In genomic region chr14:45319237-45319610, GRCm38 (mm10) we compare ENCODE assay signal across 8 mouse cellular contexts. TPM values are rescaled to one million over a fixed set of nuclear protein-coding genes. Genes with fewer than 3 reads are reported as not detected.
DNase-seq lines count a peak whose midpoint lies in the region; ATAC-seq lines count a peak whose summit lies in the region.

No protein-coding gene starts in this region.

- H3K4me3 ChIP-seq in heart, embryonic 16.5 days (ENCODE audit: low read length) = no peak overlapping the region
- 0 out of 2 replicates have a peak overlapping the region, but pooled peaks have one; percentile 90 for H3K4me3 ChIP-seq in hindbrain, embryonic 13.5 days
- no peak overlapping the region for H3K4me3 ChIP-seq in midbrain, embryonic 12.5 days

- intact Hi-C loops in heart, postnatal 25 days (cut with DNase I) = loop anchor here (10.0 kb wide), 1 partner anchor 104 kb away; the partner anchor contains the start of gene Gpr137c

- H3K36me3 ChIP-seq in heart, embryonic 16.5 days (ENCODE audit: control insufficient read depth, insufficient read depth) = no peaks in the 10 kb centered on the region
- no peaks in the 10 kb centered on the region for H3K36me3 ChIP-seq in hindbrain, embryonic 13.5 days
- no peaks in the 10 kb centered on the region for H3K36me3 ChIP-seq in midbrain, embryonic 12.5 days

- H3K27ac ChIP-seq in heart, embryonic 16.5 days (ENCODE audit: low read length) = peak overlapping the region; percentile 54; the same call in 1 of the 2 replicates
- H3K27ac ChIP-seq in hindbrain, embryonic 13.5 days = no peak overlapping the region
- H3K27ac ChIP-seq in midbrain, embryonic 12.5 days (replicated peaks) = peak overlapping the region; percentile 88; the same call in 1 of the 2 replicates

- H3K9me3 ChIP-seq in heart, embryonic 16.5 days (replicated peaks; ENCODE audit: control insufficient read depth, low read length) = no peaks in the 10 kb centered on the region
- H3K9me3 ChIP-seq in hindbrain, embryonic 13.5 days = no peaks in the 10 kb centered on the region
- no peaks in the 10 kb centered on the region for H3K9me3 ChIP-seq in midbrain, embryonic 12.5 days

- no peak for DNase-seq in heart, postnatal 25 days (ENCODE audit: low spot score)
- DNase-seq in c-Kit-negative CD71-positive TER-119-positive erythroid progenitor cells, embryonic 14.5 days (ENCODE audit: low read depth, low spot score) = peak; percentile 34
- no peak for DNase-seq in adrenal gland, postnatal 4 days (ENCODE audit: low spot score in 2 of 2)
- no peak for DNase-seq in spleen, postnatal 4 days (ENCODE audit: low spot score in 2 of 2)

- 57% methylated on average over 3 of the region's 3 CpGs for WGBS in heart, embryonic 16.5 days
- WGBS in hindbrain, embryonic 13.5 days = 73% methylated on average over 3 of the region's 3 CpGs
- 69% methylated on average over 3 of the region's 3 CpGs for WGBS in midbrain, embryonic 12.5 days

- no peak overlapping the region; the same call in 1 of the 2 replicates for H3K4me2 ChIP-seq in heart, embryonic 16.5 days (ENCODE audit: low read depth, low read length)
- H3K4me2 ChIP-seq in hindbrain, embryonic 13.5 days = peak overlapping the region; percentile 64
- peak overlapping the region; percentile 74 for H3K4me2 ChIP-seq in midbrain, embryonic 12.5 days (replicated peaks)

- H3K9ac ChIP-seq in heart, embryonic 16.5 days (ENCODE audit: low read length) = no peak overlapping the region; the same call in 1 of the 2 replicates
- no peak overlapping the region for H3K9ac ChIP-seq in hindbrain, embryonic 13.5 days
- no peak overlapping the region for H3K9ac ChIP-seq in midbrain, embryonic 12.5 days (replicated peaks)

- peaks cover 26% of the 10 kb centered on the region for H3K4me1 ChIP-seq in heart, embryonic 16.5 days (ENCODE audit: control insufficient read depth, insufficient read depth, low read length)
- H3K4me1 ChIP-seq in hindbrain, embryonic 13.5 days (replicated peaks) = peaks cover 23% of the 10 kb centered on the region
- H3K4me1 ChIP-seq in midbrain, embryonic 12.5 days = peaks cover 7% of the 10 kb centered on the region

- H3K27me3 ChIP-seq in heart, embryonic 16.5 days (ENCODE audit: control insufficient read depth, insufficient read depth, low read length) = no peaks in the 10 kb centered on the region
- no peaks in the 10 kb centered on the region for H3K27me3 ChIP-seq in hindbrain, embryonic 13.5 days
- H3K27me3 ChIP-seq in midbrain, embryonic 12.5 days = 0 out of 2 replicates have a peak, but pooled peaks cover 4% of the 10 kb centered on the region

- no peak for ATAC-seq in heart, embryonic 16.5 days (replicated peaks; ENCODE audit: extremely low read depth, insufficient read depth, low FRiP score)
- ATAC-seq in hindbrain, embryonic 13.5 days (ENCODE audit: low FRiP score) = no peak
- no peak for ATAC-seq in midbrain, embryonic 12.5 days (ENCODE audit: low FRiP score, low read depth)
- no peak for ATAC-seq in frontal cortex, adult (ENCODE audit: low TSS enrichment)

RNA-seq across cellular contexts. Expression of gene Ero1l, which starts 0.7 kb away (rescaled TPM):
- polyA plus RNA-seq in heart, embryonic 16.5 days (2015; fragmentation: Nextera tagmentation; extraction: Ambion mirVana) = 28.1 and 32.2 TPM in 2 replicates
- 10 to 100 TPM; 24.5 to 25.6 TPM for total RNA-seq in heart, postnatal 25 days (2021)
- 26.7 and 28.5 TPM in 2 replicates for polyA plus RNA-seq in hindbrain, embryonic 13.5 days (2015; fragmentation: Nextera tagmentation; extraction: Ambion mirVana)
- polyA plus RNA-seq in midbrain, embryonic 12.5 days (2016; fragmentation: Nextera tagmentation; extraction: Ambion mirVana) = 33.4 and 33.5 TPM in 2 replicates
- 10 to 100 TPM; 34.5 to 38.5 TPM for total RNA-seq in adrenal gland, postnatal 4 days (2021)

RNA-seq across cellular contexts. Expression of gene Psmc6, which starts 10.4 kb away (rescaled TPM):
- polyA plus RNA-seq in heart, embryonic 16.5 days (2015; fragmentation: Nextera tagmentation; extraction: Ambion mirVana) = 110 and 134 TPM in 2 replicates
- 10 to 100 TPM; 91.3 to 94.0 TPM for total RNA-seq in heart, postnatal 25 days (2021)
- polyA plus RNA-seq in hindbrain, embryonic 13.5 days (2015; fragmentation: Nextera tagmentation; extraction: Ambion mirVana) = 171 and 178 TPM in 2 replicates
- polyA plus RNA-seq in midbrain, embryonic 12.5 days (2016; fragmentation: Nextera tagmentation; extraction: Ambion mirVana) = 210 and 214 TPM in 2 replicates
- total RNA-seq in adrenal gland, postnatal 4 days (2021) = 100 to 1,000 TPM; 125 to 127 TPM

RNA-seq across cellular contexts. Expression of gene Styx, which starts 31.7 kb away (rescaled TPM):
- 49.2 and 61.5 TPM in 2 replicates for polyA plus RNA-seq in heart, embryonic 16.5 days (2015; fragmentation: Nextera tagmentation; extraction: Ambion mirVana)
- 10 to 100 TPM; 26.3 to 28.1 TPM for total RNA-seq in heart, postnatal 25 days (2021)
- polyA plus RNA-seq in hindbrain, embryonic 13.5 days (2015; fragmentation: Nextera tagmentation; extraction: Ambion mirVana) = 58.1 and 60.5 TPM in 2 replicates
- 46.8 and 50.2 TPM in 2 replicates for polyA plus RNA-seq in midbrain, embryonic 12.5 days (2016; fragmentation: Nextera tagmentation; extraction: Ambion mirVana)
- 10 to 100 TPM; 38.0 to 43.9 TPM for total RNA-seq in adrenal gland, postnatal 4 days (2021)
